Mouse (Mus musculus): ENCODE measurements around the gene Megf8.
A peak's percentile ranks its signal among the peaks of the same experiment; 100 is the strongest.

The Megf8 gene

GRCm38 (mm10) chr7:25316532-25317445 lies at the start of gene Megf8:
TSS of gene Megf8 (plus strand) at chr7:25317164.
- DNase-seq (ENCODE audit: low spot score in 2 of 2), result peak; percentile 91 to 96

GRCm38 (mm10) chr7:25267301-25267750 lies 49.6 kb upstream of the Megf8 start, which contains the start of gene Cic:
TSS of gene Cic (plus strand) at chr7:25267704.
- peak; percentile 85 to 97 for DNase-seq (ENCODE audit: low spot score in 2 of 2)

- DNase-seq (ENCODE audit: low spot score in 2 of 2), result peak; percentile 96 to 99
Observed at GRCm38 (mm10) chr7:25267751-25268463, 49.1 kb upstream of the Megf8 start.

GRCm38 (mm10) chr7:25268588-25268987 lies 48.4 kb upstream of the Megf8 start:
- no peak for DNase-seq (ENCODE audit: low spot score in 2 of 2)

- no peak for DNase-seq (ENCODE audit: low spot score in 2 of 2)
Observed at GRCm38 (mm10) chr7:25269029-25269428, 47.9 kb upstream of the Megf8 start.

GRCm38 (mm10) chr7:25269545-25270271 lies 47.3 kb upstream of the Megf8 start:
- no peak for DNase-seq (ENCODE audit: low spot score in 2 of 2)

- DNase-seq (ENCODE audit: low spot score in 2 of 2), result peak in 1 of 2 experiments; percentile 2
Observed at GRCm38 (mm10) chr7:25270652-25271633, 46.0 kb upstream of the Megf8 start.

- peak in 1 of 2 experiments; percentile 2 for DNase-seq (ENCODE audit: low spot score in 2 of 2)
Observed at GRCm38 (mm10) chr7:25271651-25272444, 45.1 kb upstream of the Megf8 start.

- no peak for DNase-seq (ENCODE audit: low spot score in 2 of 2)
Observed at GRCm38 (mm10) chr7:25272445-25273258, 44.3 kb upstream of the Megf8 start.

GRCm38 (mm10) chr7:25273259-25274241 lies 43.4 kb upstream of the Megf8 start:
- no peak for DNase-seq (ENCODE audit: low spot score in 2 of 2)

- no peak for DNase-seq (ENCODE audit: low spot score in 2 of 2)
Observed at GRCm38 (mm10) chr7:25274571-25274970, 42.4 kb upstream of the Megf8 start.

GRCm38 (mm10) chr7:25274996-25275395 lies 42.0 kb upstream of the Megf8 start:
- no peak for DNase-seq (ENCODE audit: low spot score in 2 of 2)

- no peak for DNase-seq (ENCODE audit: low spot score in 2 of 2)
Observed at GRCm38 (mm10) chr7:25275555-25276298, 41.2 kb upstream of the Megf8 start.

GRCm38 (mm10) chr7:25277405-25277804 lies 39.6 kb upstream of the Megf8 start:
- no peak for DNase-seq (ENCODE audit: low spot score in 2 of 2)

- DNase-seq (ENCODE audit: low spot score in 2 of 2), result no peak
Observed at GRCm38 (mm10) chr7:25277998-25278340, 39.0 kb upstream of the Megf8 start.

- DNase-seq (ENCODE audit: low spot score in 2 of 2), result peak in 1 of 2 experiments; percentile 82
Observed at GRCm38 (mm10) chr7:25278341-25279075, 38.5 kb upstream of the Megf8 start.
